Mouse (Mus musculus) spleen, adult 2 months (tissue): ENCODE results near the gene Hsph1. TPM values are rescaled to one million over a fixed set of nuclear protein-coding genes. Genes with fewer than 3 reads are reported as not detected.

ENCODE experiments used
- DNase-seq, 2 experiments: peaks; one replicate each; pipeline versions ENCODE4 v3.0.0 to v3.0.0-alpha.2; 2012 to 2021; ENCODE audit warnings: low spot score in 2 of 2, low read depth in 1 of 2
- H3K27ac ChIP-seq: fragments of 200-500 bp; 2 replicates; pipeline ENCODE4 v1.5.1; 2012; ENCODE audit warnings: low read length, inconsistent platforms; ENCODE audit not compliant: insufficient read depth
- H3K27me3 ChIP-seq: fragments of 200-500 bp; 2 replicates; pipeline ENCODE4 v1.6.1; 2012; ENCODE audit warnings: mild to moderate bottlenecking, moderate library complexity, low read length, inconsistent platforms; ENCODE audit not compliant: control insufficient read depth, insufficient read depth
- H3K36me3 ChIP-seq: fragments of 200-500 bp; 2 replicates; pipeline ENCODE4 v1.6.1; 2012; ENCODE audit warnings: mild to moderate bottlenecking, low read length, inconsistent platforms; ENCODE audit not compliant: control insufficient read depth, insufficient read depth
- H3K4me1 ChIP-seq: fragments of 200-500 bp; 2 replicates; pipeline ENCODE4 v1.6.1; 2011; ENCODE audit warnings: inconsistent platforms; ENCODE audit not compliant: control insufficient read depth, insufficient read depth, insufficient read length
- H3K4me3 ChIP-seq: fragments of 200-500 bp; 2 replicates; pipeline ENCODE4 v1.5.1; 2011; ENCODE audit warnings: mild to moderate bottlenecking, inconsistent platforms; ENCODE audit not compliant: insufficient read depth, insufficient read length; ENCODE audit errors: extremely low read depth
- CTCF ChIP-seq: fragments of 200-500 bp; IDR thresholded peaks from 2 replicates; pipeline ENCODE4 v1.5.1; 2011; ENCODE audit warnings: mild to moderate bottlenecking, inconsistent platforms; ENCODE audit not compliant: insufficient read depth, insufficient read length, insufficient replicate concordance; ENCODE audit errors: extremely low read depth
- POLR2A ChIP-seq: fragments of 200-500 bp; IDR thresholded peaks from 2 replicates; pipeline ENCODE4 v1.6.1; 2011; ENCODE audit warnings: low read depth, low read length, inconsistent platforms
- WGBS: fragments of 180-500 bp; shearing (Covaris S2); methylation state at CpG from one replicate; pipeline ENCODE4 v1.1.7; 2018; 5-methylcytosine and 5-hydroxymethylcytosine counted together
- polyA plus RNA-seq: library from polyadenylated mRNA; depleted of rRNA; stranded (reverse); fragments of >200 nt; gene quantifications from 2 replicates; pipeline ENCODE4 v1.2.3, GENCODE M21; 2012

Gene Hsph1
- polyA plus RNA-seq, 1 experiment = 9.5 TPM

GRCm38 (mm10) chr5:149642366-149642765 lies 6.2 kb upstream of the Hsph1 start:
- 70% methylated on average over 6 of the region's 6 CpGs for WGBS
- H3K27ac ChIP-seq = no peak overlapping the region
- TF ChIP-seq CTCF = no peak
- TF ChIP-seq POLR2A = no peak
- no peaks in the 10 kb centered on the region for H3K36me3 ChIP-seq
- no peaks in the 10 kb centered on the region for H3K4me1 ChIP-seq
- no peak for DNase-seq
- no peaks in the 10 kb centered on the region for H3K27me3 ChIP-seq
- no peak overlapping the region for H3K4me3 ChIP-seq

GRCm38 (mm10) chr5:149641277-149641892 lies 5.2 kb upstream of the Hsph1 start:
- DNase-seq = no peak
- TF ChIP-seq CTCF (no peak), POLR2A (no peak)
- no peak overlapping the region for H3K27ac ChIP-seq
- no peaks in the 10 kb centered on the region for H3K27me3 ChIP-seq
- no peak overlapping the region for H3K4me3 ChIP-seq
- no peaks in the 10 kb centered on the region for H3K4me1 ChIP-seq
- 82% methylated on average over 8 of the region's 8 CpGs for WGBS
- no peaks in the 10 kb centered on the region for H3K36me3 ChIP-seq

- H3K4me1 ChIP-seq = peaks cover 2% of the 10 kb centered on the region; the same call in 1 of the 2 replicates
- no peak overlapping the region for H3K4me3 ChIP-seq
- no peak for DNase-seq
- H3K36me3 ChIP-seq = peaks cover 5% of the 10 kb centered on the region; the same call in 1 of the 2 replicates
- 73% methylated on average over 8 of the region's 8 CpGs for WGBS
- no peak overlapping the region for H3K27ac ChIP-seq
- TF ChIP-seq CTCF (no peak), POLR2A (no peak)
- H3K27me3 ChIP-seq = no peaks in the 10 kb centered on the region
Observed at GRCm38 (mm10) chr5:149637306-149637705, 1.1 kb upstream of the Hsph1 start.

GRCm38 (mm10) chr5:149635556-149635955 lies 620 bp downstream of the Hsph1 start:
- H3K4me1 ChIP-seq = peaks cover 2% of the 10 kb centered on the region; the same call in 1 of the 2 replicates
- TF ChIP-seq CTCF (no peak), POLR2A (no peak)
- no peak for DNase-seq
- peaks cover 15% of the 10 kb centered on the region for H3K36me3 ChIP-seq
- H3K4me3 ChIP-seq = peak overlapping the region; percentile 87
- peak overlapping the region; percentile 94 for H3K27ac ChIP-seq
- WGBS = under 1% methylated on average over 24 of the region's 24 CpGs
- H3K27me3 ChIP-seq = no peaks in the 10 kb centered on the region

GRCm38 (mm10) chr5:149634409-149635035 lies 1.7 kb downstream of the Hsph1 start:
- peaks cover 24% of the 10 kb centered on the region for H3K36me3 ChIP-seq
- H3K4me1 ChIP-seq = peaks cover 2% of the 10 kb centered on the region; the same call in 1 of the 2 replicates
- TF ChIP-seq CTCF (no peak), POLR2A (no peak)
- no peak overlapping the region for H3K27ac ChIP-seq
- 85% methylated on average over 11 of the region's 11 CpGs for WGBS
- H3K27me3 ChIP-seq = no peaks in the 10 kb centered on the region
- no peak overlapping the region for H3K4me3 ChIP-seq
- no peak for DNase-seq

- peaks cover 58% of the 10 kb centered on the region for H3K36me3 ChIP-seq
- DNase-seq = no peak
Observed at GRCm38 (mm10) chr5:149625547-149625946, 10.6 kb downstream of the Hsph1 start.

More at GRCm38 (mm10) chr5:149625547-149625946, 10.6 kb downstream of the Hsph1 start:
- TF ChIP-seq POLR2A (no peak), CTCF (no peak)
- no peaks in the 10 kb centered on the region for H3K4me1 ChIP-seq
- H3K27ac ChIP-seq = no peak overlapping the region
- WGBS = 79% methylated on average over 3 of the region's 3 CpGs
- no peak overlapping the region for H3K4me3 ChIP-seq
- no peaks in the 10 kb centered on the region for H3K27me3 ChIP-seq
